Mouse (Mus musculus) cerebellum, adult 9-10 months (tissue): Measurements from ENCODE around the gene Gm2163.
"Not testable (repeated sequence)": the region's sequence is repeated elsewhere in the genome, so short reads cannot be mapped to it uniquely, and the experiment has no call there.

Source experiments
- DNase-seq: peaks from one replicate; pipeline ENCODE4 v3.0.0; 2022

The Gm2163 gene

DNA sequence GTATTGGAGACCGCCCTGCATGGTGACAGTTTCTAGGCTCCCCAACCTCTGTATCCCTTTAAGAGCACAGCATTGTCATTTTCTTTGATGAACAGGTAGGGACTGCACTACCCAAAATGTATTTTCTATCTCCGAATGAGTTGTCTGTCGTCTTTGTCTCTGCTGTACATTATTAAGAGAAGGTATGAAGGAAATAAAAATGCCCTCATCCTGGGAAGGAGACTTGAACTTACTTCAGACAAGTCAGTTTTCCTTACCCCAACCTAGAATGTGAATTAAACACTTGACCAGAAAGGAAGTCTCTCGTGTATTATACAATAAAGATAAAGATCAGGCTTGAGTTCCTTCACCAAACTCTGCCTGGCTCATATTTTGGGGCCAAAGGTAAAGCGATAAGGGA is at the start of gene Gm2163:
TSS of gene Gm2163 (plus strand) at position 301 of the 400 bp plus-strand sequence.
- DNase-seq = not testable (repeated sequence)

DNA sequence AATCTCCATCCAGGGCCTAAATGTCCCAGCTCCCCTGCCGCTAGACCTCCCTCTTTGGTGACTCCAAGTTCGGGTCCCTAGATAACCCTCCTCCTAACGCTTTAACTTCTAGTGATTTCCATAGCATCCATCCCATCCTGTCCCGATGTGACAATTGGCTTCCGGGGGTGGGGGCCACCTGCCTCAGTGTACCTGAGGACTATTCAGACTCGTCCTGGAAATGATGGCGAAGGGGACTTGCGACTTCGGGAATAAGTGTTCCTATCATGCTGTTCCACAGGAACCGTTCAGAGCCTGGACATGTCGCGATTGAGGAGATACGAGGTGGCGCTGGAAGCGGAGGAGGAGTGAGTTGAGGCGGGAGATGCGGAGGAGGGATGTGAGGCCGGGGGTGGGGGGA is 27.5 kb upstream of the Gm2163 start, which contains the start of gene Gm21586:
TSS of gene Gm21586 (plus strand) at position 301 of the 400 bp plus-strand sequence.
- DNase-seq = not testable (repeated sequence)

DNA sequence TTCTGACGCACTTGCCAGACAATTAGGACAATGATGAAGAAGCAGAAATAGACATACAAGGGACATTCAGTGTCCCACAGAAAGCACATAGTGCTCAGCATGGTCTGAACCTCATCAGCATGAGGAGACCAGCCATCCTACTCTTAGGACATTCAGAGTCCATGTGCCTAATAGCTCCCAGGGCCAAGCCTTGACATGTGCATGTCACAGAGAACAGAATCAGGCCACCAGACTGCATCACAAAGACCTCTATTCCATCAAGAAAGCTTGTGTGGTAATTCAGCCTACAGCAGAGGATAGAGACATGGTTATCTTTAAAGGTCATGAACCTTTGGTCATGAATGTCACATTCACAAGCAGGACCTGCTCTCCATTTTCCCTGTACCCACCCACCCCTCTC is 61.5 kb downstream of the Gm2163 start, which contains the start of gene Fam205a2:
TSS of gene Fam205a2 (minus strand) at position 101 of the 400 bp plus-strand sequence.
- DNase-seq = not testable (repeated sequence)

DNA sequence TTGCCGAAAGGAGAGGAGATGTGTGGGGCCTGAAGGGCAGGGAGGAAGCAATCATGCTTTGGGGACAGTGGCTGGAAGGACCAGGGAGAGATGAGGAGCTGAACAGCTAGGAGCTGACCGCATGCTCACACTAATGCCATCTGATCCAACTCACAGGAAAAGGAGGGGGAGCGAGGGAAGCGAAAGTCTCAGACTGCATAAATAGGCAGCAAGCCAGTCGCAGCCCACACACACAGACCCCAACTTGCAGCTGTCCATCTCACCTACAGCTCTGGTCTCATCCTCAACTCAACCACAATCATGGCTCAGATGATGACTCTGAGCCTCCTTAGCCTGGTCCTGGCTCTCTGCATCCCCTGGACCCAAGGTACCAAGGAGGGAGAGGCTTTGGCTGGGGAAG is 145.3 kb downstream of the Gm2163 start, which contains the start of gene Gm10591:
TSS of gene Gm10591 (plus strand) at position 301 of the 400 bp plus-strand sequence.
- DNase-seq = not testable (repeated sequence)

DNA sequence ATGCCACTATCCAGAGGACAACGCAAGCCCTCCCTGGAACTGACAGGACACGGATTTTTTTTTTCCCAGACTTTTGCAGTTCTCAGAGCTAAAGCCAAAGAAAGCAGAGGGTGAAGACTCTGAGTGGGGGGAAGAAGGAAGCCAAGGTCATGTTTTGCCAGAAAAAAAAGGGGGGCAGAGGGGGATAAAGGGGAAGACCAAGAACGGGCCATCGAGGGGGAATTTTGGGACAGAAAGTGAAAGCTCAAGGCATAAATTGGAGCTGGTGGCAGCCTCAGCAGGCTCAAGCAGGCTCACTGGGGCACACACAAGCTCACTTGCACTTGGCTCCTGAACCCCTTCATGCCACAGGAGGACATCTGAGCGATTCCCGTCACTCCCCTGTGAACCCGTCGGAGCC is 162.9 kb downstream of the Gm2163 start, which contains the start of gene Gm2564:
TSS of gene Gm2564 (plus strand) at position 301 of the 400 bp plus-strand sequence.
- DNase-seq = not testable (repeated sequence)
